ENCODE assay signal across 8 mouse cellular contexts in the genomic region with DNA sequence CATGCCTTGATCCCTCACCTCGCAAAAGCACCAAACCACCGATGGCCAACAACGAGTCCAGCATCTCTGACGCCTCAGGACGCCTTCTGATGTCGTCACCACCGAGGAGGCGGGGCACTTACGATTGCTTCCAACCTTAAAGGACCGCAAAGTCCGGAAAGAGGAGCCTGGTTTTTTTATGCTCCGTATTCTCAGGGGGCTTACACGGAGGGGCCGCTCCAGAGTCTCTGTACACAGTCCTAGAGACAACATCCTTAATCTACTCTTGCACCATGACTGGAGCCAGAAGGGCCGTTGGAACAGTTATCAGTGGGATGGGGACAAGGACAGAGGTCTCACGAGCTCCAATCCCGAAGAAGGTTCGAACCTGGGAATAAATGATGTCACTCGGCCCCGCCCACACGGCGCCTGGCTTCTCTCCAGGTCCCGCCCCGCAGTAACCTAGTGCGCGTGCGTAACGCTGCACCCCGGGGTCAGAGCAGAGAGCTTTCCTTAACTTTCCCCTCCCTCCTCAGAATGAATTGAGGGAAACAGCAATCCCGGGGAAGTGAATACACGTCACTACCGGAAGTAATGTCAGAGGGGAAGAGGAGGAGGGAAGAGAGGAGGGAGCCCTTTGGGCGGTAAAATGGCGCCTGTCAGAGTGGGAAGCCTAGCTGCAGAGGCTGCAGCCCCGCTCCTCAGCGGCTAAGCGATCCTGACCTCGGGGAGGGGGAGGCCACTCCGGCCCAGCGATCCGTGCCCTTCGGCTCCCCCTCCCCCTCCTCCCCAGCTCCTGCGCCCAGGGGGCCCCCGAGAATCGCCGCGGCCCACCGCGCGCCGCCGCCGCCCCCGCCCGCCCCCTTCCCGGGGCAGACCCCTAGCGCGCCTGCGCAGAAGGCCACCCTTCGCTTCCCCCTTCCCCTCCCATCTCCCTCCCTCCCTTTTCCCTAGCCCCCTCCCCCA. TPM values are rescaled to one million over a fixed set of nuclear protein-coding genes. Genes with fewer than 3 reads are reported as not detected.
A peak's percentile ranks its signal among the peaks of the same experiment; 100 is the strongest.
DNase-seq lines count a peak whose midpoint lies in the region; ATAC-seq lines count a peak whose summit lies in the region.

No protein-coding gene starts in this region.

- no peaks in the 10 kb centered on the region for H3K27me3 ChIP-seq in heart, embryonic 13.5 days (replicated peaks)
- no peaks in the 10 kb centered on the region for H3K27me3 ChIP-seq in liver, embryonic 12.5 days (replicated peaks)
- no peaks in the 10 kb centered on the region for H3K27me3 ChIP-seq in stomach, embryonic 15.5 days (replicated peaks)

- H3K4me1 ChIP-seq in brown adipose tissue, adult 24 weeks (ENCODE audit: control insufficient read depth, insufficient read depth, insufficient read length, low read length), result peaks cover 9% of the 10 kb centered on the region
- peaks cover 35% of the 10 kb centered on the region for H3K4me1 ChIP-seq in heart, embryonic 13.5 days
- H3K4me1 ChIP-seq in liver, embryonic 12.5 days, result peaks cover 34% of the 10 kb centered on the region
- H3K4me1 ChIP-seq in stomach, embryonic 15.5 days, result peaks cover 15% of the 10 kb centered on the region

- DNase-seq in CD4-positive, CD25-positive, alpha-beta regulatory T cell, adult 2 months (ENCODE audit: low read depth, low spot score), result peak; percentile 92
- peak; percentile 89 for DNase-seq in fat pad, adult 2 months (ENCODE audit: extremely low read depth, low read depth, low spot score)
- peak; percentile 98 for DNase-seq in kidney, postnatal 10 days
- peak; percentile 92 for DNase-seq in natural killer cell, adult 2 months (ENCODE audit: low spot score in 2 of 2)

- ATAC-seq in heart, embryonic 13.5 days (ENCODE audit: extremely low read depth, insufficient number of reproducible peaks, low FRiP score, low TSS enrichment), result peak; percentile 90
- ATAC-seq in liver, embryonic 12.5 days, result peak; percentile 93
- peak; percentile 95 for ATAC-seq in stomach, embryonic 15.5 days (ENCODE audit: insufficient read depth, low FRiP score, low read depth)

- under 1% methylated on average over 43 of the region's 60 CpGs for WGBS in heart, embryonic 13.5 days
- under 1% methylated on average over 54 of the region's 60 CpGs for WGBS in liver, embryonic 12.5 days (ENCODE audit: insufficient replicate concordance)
- under 1% methylated on average over 44 of the region's 60 CpGs for WGBS in stomach, embryonic 15.5 days

- H3K9ac ChIP-seq in heart, embryonic 13.5 days, result peak overlapping the region; percentile 100
- peak overlapping the region; percentile 99 for H3K9ac ChIP-seq in liver, embryonic 12.5 days
- peak overlapping the region; percentile 68 for H3K9ac ChIP-seq in stomach, embryonic 15.5 days

- H3K27ac ChIP-seq in brown adipose tissue, adult 24 weeks (replicated peaks; ENCODE audit: low read depth, low read length), result peak overlapping the region; percentile 97
- peak overlapping the region; percentile 99 for H3K27ac ChIP-seq in heart, embryonic 13.5 days (replicated peaks)
- peak overlapping the region; percentile 98 for H3K27ac ChIP-seq in liver, embryonic 12.5 days
- peak overlapping the region; percentile 100 for H3K27ac ChIP-seq in stomach, embryonic 15.5 days

- H3K4me2 ChIP-seq in heart, embryonic 13.5 days, result peak overlapping the region; percentile 87
- peak overlapping the region; percentile 91 for H3K4me2 ChIP-seq in liver, embryonic 12.5 days
- peak overlapping the region; percentile 74 for H3K4me2 ChIP-seq in stomach, embryonic 15.5 days

- H3K36me3 ChIP-seq in heart, embryonic 13.5 days, result peaks cover 54% of the 10 kb centered on the region
- peaks cover 54% of the 10 kb centered on the region for H3K36me3 ChIP-seq in liver, embryonic 12.5 days
- H3K36me3 ChIP-seq in stomach, embryonic 15.5 days, result peaks cover 21% of the 10 kb centered on the region

- no peaks in the 10 kb centered on the region for H3K9me3 ChIP-seq in heart, embryonic 13.5 days
- H3K9me3 ChIP-seq in liver, embryonic 12.5 days (replicated peaks), result no peaks in the 10 kb centered on the region
- H3K9me3 ChIP-seq in stomach, embryonic 15.5 days, result no peaks in the 10 kb centered on the region

- peak overlapping the region; percentile 94 for H3K4me3 ChIP-seq in brown adipose tissue, adult 24 weeks (ENCODE audit: insufficient read depth, low read depth, low read length)
- H3K4me3 ChIP-seq in heart, embryonic 13.5 days, result peak overlapping the region; percentile 100
- H3K4me3 ChIP-seq in liver, embryonic 12.5 days, result peak overlapping the region; percentile 99
- H3K4me3 ChIP-seq in stomach, embryonic 15.5 days (replicated peaks), result peak overlapping the region; percentile 98

RNA-seq across cellular contexts. Expression of a gene that starts 0.5 kb away (rescaled TPM):
- polyA plus RNA-seq in brown adipose tissue, adult 24 weeks (2012; ENCODE audit: insufficient read depth, insufficient read length, missing spikeins), result 82.4 and 122 TPM in 2 replicates
- polyA plus RNA-seq in heart, embryonic 13.5 days (2015; fragmentation: Nextera tagmentation; extraction: Ambion mirVana), result 21.0 and 21.1 TPM in 2 replicates
- 14.0 and 15.2 TPM in 2 replicates for polyA plus RNA-seq in liver, embryonic 12.5 days (2016; fragmentation: Nextera tagmentation; extraction: Ambion mirVana)
- 23.0 and 23.2 TPM in 2 replicates for polyA plus RNA-seq in stomach, embryonic 15.5 days (2015; fragmentation: Nextera tagmentation; extraction: Ambion mirVana)

RNA-seq across cellular contexts. Expression of a gene that starts 1.8 kb away (rescaled TPM):
- 66.7 and 78.0 TPM in 2 replicates for polyA plus RNA-seq in brown adipose tissue, adult 24 weeks (2012; ENCODE audit: insufficient read depth, insufficient read length, missing spikeins)
- polyA plus RNA-seq in heart, embryonic 13.5 days (2015; fragmentation: Nextera tagmentation; extraction: Ambion mirVana), result 111 and 119 TPM in 2 replicates
- 88.1 and 91.8 TPM in 2 replicates for polyA plus RNA-seq in liver, embryonic 12.5 days (2016; fragmentation: Nextera tagmentation; extraction: Ambion mirVana)
- polyA plus RNA-seq in stomach, embryonic 15.5 days (2015; fragmentation: Nextera tagmentation; extraction: Ambion mirVana), result 92.9 and 99.4 TPM in 2 replicates

RNA-seq across cellular contexts. Expression of a gene that starts 10.5 kb away (rescaled TPM):
- polyA plus RNA-seq in brown adipose tissue, adult 24 weeks (2012; ENCODE audit: insufficient read depth, insufficient read length, missing spikeins), result 576 and 663 TPM in 2 replicates
- polyA plus RNA-seq in heart, embryonic 13.5 days (2015; fragmentation: Nextera tagmentation; extraction: Ambion mirVana), result 456 and 466 TPM in 2 replicates
- polyA plus RNA-seq in liver, embryonic 12.5 days (2016; fragmentation: Nextera tagmentation; extraction: Ambion mirVana), result 260 and 270 TPM in 2 replicates
- 459 and 473 TPM in 2 replicates for polyA plus RNA-seq in stomach, embryonic 15.5 days (2015; fragmentation: Nextera tagmentation; extraction: Ambion mirVana)

RNA-seq across cellular contexts. Expression of a gene that starts 15.1 kb away (rescaled TPM):
- polyA plus RNA-seq in brown adipose tissue, adult 24 weeks (2012; ENCODE audit: insufficient read depth, insufficient read length, missing spikeins), result 24.2 and 26.4 TPM in 2 replicates
- polyA plus RNA-seq in heart, embryonic 13.5 days (2015; fragmentation: Nextera tagmentation; extraction: Ambion mirVana), result 43.8 and 47.9 TPM in 2 replicates
- 39.5 and 40.9 TPM in 2 replicates for polyA plus RNA-seq in liver, embryonic 12.5 days (2016; fragmentation: Nextera tagmentation; extraction: Ambion mirVana)
- 59.4 and 61.8 TPM in 2 replicates for polyA plus RNA-seq in stomach, embryonic 15.5 days (2015; fragmentation: Nextera tagmentation; extraction: Ambion mirVana)

RNA-seq across cellular contexts. Expression of a gene that starts 15.9 kb away (rescaled TPM):
- polyA plus RNA-seq in brown adipose tissue, adult 24 weeks (2012; ENCODE audit: insufficient read depth, insufficient read length, missing spikeins), result not detected in 2 replicates
- polyA plus RNA-seq in heart, embryonic 13.5 days (2015; fragmentation: Nextera tagmentation; extraction: Ambion mirVana), result 6.3 and 7.4 TPM in 2 replicates
- polyA plus RNA-seq in liver, embryonic 12.5 days (2016; fragmentation: Nextera tagmentation; extraction: Ambion mirVana), result 2.8 and 3.3 TPM in 2 replicates
- 438 and 517 TPM in 2 replicates for polyA plus RNA-seq in stomach, embryonic 15.5 days (2015; fragmentation: Nextera tagmentation; extraction: Ambion mirVana)

Comparison
In these comparisons a context has a peak if more than half of its experiments do, and no peak if none do; other contexts are left out.
1. Peak in every context shown above with its lines: DNase-seq, ATAC-seq, H3K4me3 ChIP-seq and H3K27ac ChIP-seq.